Mouse (Mus musculus) ovary, postnatal 10 days (tissue): ENCODE data around the gene 9530002B09Rik.

Experiments used
- DNase-seq: peaks from one replicate; pipeline ENCODE4 v3.0.0; 2022; ENCODE audit warnings: low spot score

Gene 9530002B09Rik

GRCm38 (mm10) chr4:122688975-122689374 is at the start of gene 9530002B09Rik:
Gene 9530002B09Rik (plus strand): TSS chr4:122689275.
- no peak for DNase-seq
